Mouse (Mus musculus) spleen, embryonic (tissue): ENCODE data around the gene Bahcc1.

Experiments used
- CTCF ChIA-PET: fragments of 350-600 bp; sonication (Branson Sonifier 250); formaldehyde crosslinking; loops from one replicate; lab custom pipeline; 2022; lab: Charles Lee

The Bahcc1 gene

GRCm38 (mm10) chr11:120232230-120233097 is at the start of gene Bahcc1:
Gene Bahcc1 (plus strand): TSS chr11:120232947.
- CTCF ChIA-PET, result no interaction called here

GRCm38 (mm10) chr11:120183180-120183579 is 49.6 kb upstream of the Bahcc1 start:
- CTCF ChIA-PET, result no interaction called here

GRCm38 (mm10) chr11:120183708-120184107 is 49.0 kb upstream of the Bahcc1 start:
- CTCF ChIA-PET, result no interaction called here

GRCm38 (mm10) chr11:120184371-120185315 is 48.1 kb upstream of the Bahcc1 start:
- CTCF ChIA-PET, result no interaction called here

GRCm38 (mm10) chr11:120185316-120186141 is 47.2 kb upstream of the Bahcc1 start:
- CTCF ChIA-PET, result no interaction called here

- CTCF ChIA-PET, result no interaction called here
Observed at GRCm38 (mm10) chr11:120186145-120186740, 46.5 kb upstream of the Bahcc1 start.

GRCm38 (mm10) chr11:120186821-120187235 is 45.9 kb upstream of the Bahcc1 start:
- CTCF ChIA-PET, result no interaction called here

GRCm38 (mm10) chr11:120187236-120188101 is 45.3 kb upstream of the Bahcc1 start:
- CTCF ChIA-PET, result no interaction called here

- CTCF ChIA-PET, result no interaction called here
Observed at GRCm38 (mm10) chr11:120188102-120188480, 44.7 kb upstream of the Bahcc1 start.

- CTCF ChIA-PET, result interaction anchor here (0.5 kb wide), 1 partner anchor 118 kb away, joined by 3 read pairs; no protein-coding TSS in a partner anchor
Observed at GRCm38 (mm10) chr11:120188481-120189441, 44.0 kb upstream of the Bahcc1 start.

GRCm38 (mm10) chr11:120189459-120190312 is 43.1 kb upstream of the Bahcc1 start:
- CTCF ChIA-PET, result interaction anchor here (0.5 to 1.0 kb wide), 3 partner anchors 35 to 117 kb away, joined by 3 read pairs; no protein-coding TSS in a partner anchor

GRCm38 (mm10) chr11:120190526-120191412 is 42.0 kb upstream of the Bahcc1 start:
- CTCF ChIA-PET, result interaction anchor here (0.6 to 1.0 kb wide), 2 partner anchors 36 to 116 kb away, joined by 3 read pairs; no protein-coding TSS in a partner anchor

GRCm38 (mm10) chr11:120198831-120199230 is 33.9 kb upstream of the Bahcc1 start:
- CTCF ChIA-PET, result no interaction called here

GRCm38 (mm10) chr11:120199766-120200165 is 33.0 kb upstream of the Bahcc1 start:
- CTCF ChIA-PET, result no interaction called here

GRCm38 (mm10) chr11:120200621-120201020 is 32.1 kb upstream of the Bahcc1 start:
- CTCF ChIA-PET, result no interaction called here

- CTCF ChIA-PET, result no interaction called here
Observed at GRCm38 (mm10) chr11:120204200-120204599, 28.5 kb upstream of the Bahcc1 start.
